Mouse (Mus musculus) stomach, postnatal 0 days (tissue): ENCODE measurements at regions not wholly inside any gene's neighbourhood (a gene's known extent, or its start where the extent isn't known, plus 50 kb on each side); places are given as distances from the start of the nearest gene placed in this dataset.

Experiments
- CTCF ChIP-seq: IDR thresholded peaks from 2 replicates; pipeline ENCODE4 v1.5.1; 2016; ENCODE audit warnings: antibody characterized with exemption, low read depth, mild to moderate bottlenecking, moderate library complexity
- EP300 ChIP-seq: optimal IDR thresholded peaks from 2 replicates; pipeline ENCODE3; 2016; ENCODE audit warnings: antibody characterized with exemption

GRCm38 (mm10) chr8:100034474-100034873 lies 618.2 kb upstream of the Cdh8 start:
- no peak for TF ChIP-seq EP300
- no peak for TF ChIP-seq CTCF
